Mouse (Mus musculus) embryo, embryonic 10.5 days (tissue): ENCODE data around the gene Kif1a.

ENCODE experiments used
- DNase-seq: peaks from one replicate; pipeline ENCODE4 v3.0.0-alpha.2; 2015; ENCODE audit warnings: low spot score

The Kif1a gene

DNA sequence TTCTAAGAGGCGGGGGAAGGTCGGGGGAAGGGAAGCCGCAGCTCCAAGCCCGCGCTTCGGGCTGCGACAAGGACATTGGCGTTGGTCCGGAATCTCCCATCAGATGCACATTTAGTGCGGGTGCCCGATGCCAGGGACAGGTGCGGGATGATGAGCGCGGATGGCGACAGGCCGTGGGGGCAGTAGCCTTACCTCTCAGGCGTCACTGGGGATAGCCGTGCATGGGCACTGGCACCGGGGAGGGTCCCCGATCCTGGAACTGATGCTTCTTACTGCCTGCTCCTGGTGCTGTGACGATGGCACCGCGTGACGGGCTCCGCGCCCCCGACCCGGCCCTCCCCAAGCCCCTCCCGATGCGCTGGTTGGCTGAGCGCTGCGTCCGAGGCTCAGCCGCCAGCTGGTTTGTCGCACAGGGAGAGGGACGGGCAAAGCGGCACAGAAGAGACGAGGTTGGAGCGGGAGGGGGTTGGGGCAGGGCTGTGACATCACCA lies at the start of gene Kif1a:
Kif1a (minus strand) TSS at position 381 of the 491 bp plus-strand sequence.
- peak; percentile 77 for DNase-seq

DNA sequence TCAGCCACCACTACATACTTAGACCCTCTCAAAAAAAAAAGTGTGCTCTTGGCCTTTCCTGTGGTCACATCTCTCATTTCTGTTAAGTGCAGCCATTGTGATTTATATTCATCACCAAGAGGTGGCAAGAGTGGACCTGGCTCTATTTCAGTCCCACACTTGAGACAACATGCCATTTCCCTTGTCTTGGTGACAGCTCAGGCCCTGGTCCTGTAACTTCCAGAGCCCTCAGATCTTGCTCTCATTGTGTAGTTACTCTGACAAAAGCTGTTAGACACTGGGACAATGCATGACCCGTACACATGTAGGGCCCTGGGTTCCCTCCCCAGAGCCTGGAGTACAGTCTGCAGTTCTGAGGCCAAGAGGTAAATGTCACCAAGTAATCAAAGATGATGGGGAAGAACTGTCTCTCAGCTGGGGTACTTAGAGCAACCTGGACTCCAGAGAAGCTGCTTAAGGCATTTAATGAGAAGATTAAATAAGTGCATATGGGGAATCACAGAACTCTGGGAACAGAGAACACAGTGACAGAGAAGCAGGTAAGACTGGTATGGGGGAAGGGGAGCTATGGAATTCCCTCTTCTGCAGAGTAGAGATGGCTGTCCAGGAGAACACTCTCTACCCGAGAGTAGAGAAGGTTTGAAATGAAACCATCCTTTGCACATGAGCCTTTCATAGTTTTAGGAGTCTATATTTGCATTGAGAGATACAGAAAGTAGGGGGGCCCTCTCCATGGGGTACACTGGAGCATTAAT lies 49.3 kb upstream of the Kif1a start:
- DNase-seq: no peak

- no peak for DNase-seq
Observed at GRCm38 (mm10) chr1:93144176-93144575, 42.4 kb upstream of the Kif1a start.

GRCm38 (mm10) chr1:93142871-93143270 lies 41.1 kb upstream of the Kif1a start:
- DNase-seq: no peak

DNA sequence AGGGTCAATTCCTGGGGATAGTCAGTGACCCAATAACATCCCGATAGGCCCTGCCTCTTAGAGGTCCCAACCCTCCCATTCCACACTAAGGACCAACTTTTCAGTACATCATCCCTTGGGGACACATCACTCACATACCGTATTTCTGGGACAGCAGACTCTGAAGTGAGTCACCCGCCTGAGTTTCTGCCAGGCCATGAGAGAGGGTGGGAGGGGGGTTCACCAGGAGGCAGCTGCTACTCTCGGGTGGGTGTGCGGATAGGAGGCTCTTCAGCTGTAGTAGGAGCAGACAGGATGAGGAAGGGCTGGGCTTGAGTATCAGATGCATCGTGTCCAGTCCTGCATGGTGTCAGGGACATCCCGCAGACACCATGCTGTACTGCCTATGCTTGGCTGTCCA lies 38.0 kb upstream of the Kif1a start:
- DNase-seq: no peak

- DNase-seq: no peak
Observed at GRCm38 (mm10) chr1:93138534-93138933, 36.8 kb upstream of the Kif1a start.

GRCm38 (mm10) chr1:93135036-93135526 lies 33.3 kb upstream of the Kif1a start, which contains the start of gene Agxt:
TSS of gene Agxt (plus strand) at chr1:93135240.
- DNase-seq: no peak

GRCm38 (mm10) chr1:93132676-93133075 lies 30.9 kb upstream of the Kif1a start:
- DNase-seq: no peak

GRCm38 (mm10) chr1:93130242-93130983 lies 28.7 kb upstream of the Kif1a start:
- DNase-seq: no peak

- DNase-seq: peak; percentile 79
Observed at GRCm38 (mm10) chr1:93128710-93129349, 27.1 kb upstream of the Kif1a start.

DNA sequence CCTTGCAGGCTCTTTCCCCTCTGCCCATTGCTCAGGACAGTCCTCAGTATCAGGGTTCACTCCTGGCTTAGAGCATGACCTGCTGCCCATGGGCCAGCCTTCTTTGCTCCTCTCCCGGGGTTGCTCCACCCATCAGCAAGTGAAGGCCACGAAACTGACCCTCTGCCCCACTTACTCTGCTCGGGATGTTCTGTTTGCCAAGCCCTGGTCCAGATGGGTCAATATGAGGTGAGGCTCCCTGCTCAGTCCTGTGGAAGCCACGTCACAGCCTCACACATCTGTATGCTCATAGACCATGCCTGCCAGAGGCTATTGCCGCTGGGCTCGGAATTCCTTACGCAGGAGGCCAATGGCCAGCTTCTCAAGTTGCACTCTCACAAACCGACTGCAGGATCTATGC lies 26.5 kb upstream of the Kif1a start:
- DNase-seq: no peak

GRCm38 (mm10) chr1:93125256-93125655 lies 23.5 kb upstream of the Kif1a start:
- DNase-seq: no peak

GRCm38 (mm10) chr1:93124066-93124465 lies 22.3 kb upstream of the Kif1a start:
- no peak for DNase-seq

DNA sequence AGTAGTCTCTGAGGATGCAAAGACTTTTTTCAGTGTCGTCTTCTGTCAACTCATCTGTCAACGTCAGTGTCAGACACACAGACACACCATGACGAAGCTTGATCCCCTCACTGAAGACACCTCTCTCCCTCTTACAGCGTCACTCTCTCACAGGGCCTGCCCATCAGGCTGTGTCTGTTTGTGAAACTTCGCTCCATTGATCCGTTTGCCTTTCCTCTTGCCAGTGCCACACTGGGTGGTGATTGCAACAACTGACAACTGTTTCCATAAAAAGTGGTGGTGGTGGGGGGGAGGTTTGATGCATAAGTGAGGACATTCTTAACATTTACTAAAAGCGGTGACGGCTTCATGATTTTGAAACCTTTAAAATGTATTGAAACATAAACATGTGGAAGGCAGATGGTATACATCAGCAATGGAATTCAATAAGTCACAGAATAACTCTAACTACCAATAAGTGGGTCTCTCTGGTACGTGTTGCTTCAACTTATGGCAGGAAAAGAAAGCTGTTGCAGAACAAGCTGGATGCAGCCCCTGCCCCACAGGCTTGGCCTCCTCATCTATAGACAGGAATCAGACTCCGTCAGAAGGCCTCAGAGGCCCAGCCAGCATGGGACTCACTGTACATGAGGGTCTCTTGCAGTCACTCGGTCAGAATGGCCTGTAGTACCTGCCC lies 21.6 kb upstream of the Kif1a start:
- no peak for DNase-seq

DNA sequence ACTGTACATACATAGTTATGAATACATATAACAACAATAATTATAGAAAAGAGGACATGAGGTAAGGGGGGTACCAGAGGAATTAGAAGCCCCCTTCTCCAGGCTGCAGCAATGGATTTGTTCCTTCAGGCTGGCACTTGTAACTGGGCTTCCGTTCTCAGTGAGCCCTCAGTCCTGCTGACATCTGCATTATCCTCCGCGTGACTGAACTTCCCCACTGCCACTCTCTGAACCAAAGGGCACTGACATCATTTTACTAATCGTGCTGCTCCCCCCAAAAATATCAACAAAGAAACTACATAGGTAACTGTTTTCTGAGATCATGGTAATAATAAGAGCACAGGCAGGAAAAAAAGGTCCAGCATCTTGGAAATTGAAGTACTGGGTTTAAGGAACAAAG lies 17.1 kb upstream of the Kif1a start:
- no peak for DNase-seq

DNA sequence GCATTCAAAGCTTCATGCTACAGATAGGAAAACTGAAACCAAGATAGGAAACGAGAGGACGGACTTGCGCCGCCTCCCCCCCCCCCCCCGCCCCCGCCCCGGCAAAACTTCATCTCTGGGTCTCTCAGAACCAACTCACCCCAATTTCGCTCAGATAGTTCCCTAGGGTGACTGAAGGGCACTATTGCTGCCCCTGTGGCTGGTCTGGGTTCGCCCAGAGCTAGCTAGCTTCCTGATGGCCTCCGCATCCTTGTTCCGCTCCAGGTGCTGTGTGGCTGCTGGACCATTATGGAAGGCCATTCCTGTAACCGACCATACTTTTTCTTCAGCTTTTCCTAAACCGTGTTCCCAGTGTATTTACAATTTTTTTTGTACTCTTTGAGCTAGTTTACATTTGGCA lies 13.7 kb upstream of the Kif1a start:
- DNase-seq: no peak

DNA sequence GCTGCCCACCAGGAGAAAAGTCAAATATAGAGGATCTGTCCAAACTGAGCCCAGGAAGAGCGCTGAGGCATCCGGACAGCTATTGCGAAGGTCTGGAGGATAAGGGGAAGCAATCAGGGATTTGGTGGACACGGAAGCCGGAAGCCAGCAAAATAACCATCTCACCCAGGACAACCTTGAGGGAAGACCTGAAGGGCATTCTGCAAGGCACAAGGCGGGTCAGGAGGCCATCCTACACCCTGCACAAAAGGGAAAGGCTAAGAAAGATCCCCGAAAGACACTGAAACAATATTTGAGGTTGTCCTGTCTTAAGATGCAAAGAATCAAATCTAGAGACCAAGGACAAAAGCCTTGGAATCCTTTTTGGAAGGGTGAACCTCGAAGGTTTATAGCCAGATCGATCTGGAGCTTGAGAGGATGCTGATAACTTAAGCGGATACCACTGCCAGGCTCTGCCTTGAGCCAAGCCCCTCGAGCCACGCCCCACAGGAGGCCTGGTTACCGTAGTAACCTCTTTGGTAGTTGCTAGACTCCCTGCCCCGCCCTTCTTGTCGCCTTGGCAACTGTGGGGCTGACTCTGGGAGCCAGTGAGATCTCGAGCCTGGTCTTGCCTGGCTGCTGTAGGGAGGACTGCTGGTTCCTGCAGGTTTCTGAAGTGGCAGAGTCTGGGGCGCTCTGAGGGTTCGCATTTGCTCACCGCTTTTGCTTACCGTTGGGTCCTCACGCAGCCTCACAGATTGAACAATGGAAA lies 13.1 kb upstream of the Kif1a start:
- peak; percentile 99 for DNase-seq

GRCm38 (mm10) chr1:93102700-93103099 lies 949 bp upstream of the Kif1a start:
- no peak for DNase-seq

GRCm38 (mm10) chr1:93100576-93101491 lies 917 bp downstream of the Kif1a start:
- peak; percentile 58 for DNase-seq

DNA sequence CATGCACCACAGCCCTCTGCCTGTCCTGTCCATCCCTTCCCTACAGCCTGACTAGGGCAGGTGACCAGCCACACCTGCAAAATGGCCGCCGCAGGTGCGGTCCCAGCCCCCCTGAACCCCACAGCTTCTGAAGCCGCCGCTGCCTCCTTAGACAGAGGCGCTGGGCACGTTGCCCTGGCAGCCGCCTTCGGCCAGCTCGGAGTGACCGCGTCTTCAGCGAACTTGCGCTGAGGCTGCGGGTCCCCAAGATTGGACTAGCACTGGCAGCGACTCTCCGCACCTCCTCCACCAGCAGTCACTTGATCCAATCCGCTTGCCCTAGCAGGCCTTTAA lies 1.5 kb downstream of the Kif1a start:
- DNase-seq: no peak
